Mouse (Mus musculus): ENCODE results near the gene Hormad2.

Hormad2 gene

DNA sequence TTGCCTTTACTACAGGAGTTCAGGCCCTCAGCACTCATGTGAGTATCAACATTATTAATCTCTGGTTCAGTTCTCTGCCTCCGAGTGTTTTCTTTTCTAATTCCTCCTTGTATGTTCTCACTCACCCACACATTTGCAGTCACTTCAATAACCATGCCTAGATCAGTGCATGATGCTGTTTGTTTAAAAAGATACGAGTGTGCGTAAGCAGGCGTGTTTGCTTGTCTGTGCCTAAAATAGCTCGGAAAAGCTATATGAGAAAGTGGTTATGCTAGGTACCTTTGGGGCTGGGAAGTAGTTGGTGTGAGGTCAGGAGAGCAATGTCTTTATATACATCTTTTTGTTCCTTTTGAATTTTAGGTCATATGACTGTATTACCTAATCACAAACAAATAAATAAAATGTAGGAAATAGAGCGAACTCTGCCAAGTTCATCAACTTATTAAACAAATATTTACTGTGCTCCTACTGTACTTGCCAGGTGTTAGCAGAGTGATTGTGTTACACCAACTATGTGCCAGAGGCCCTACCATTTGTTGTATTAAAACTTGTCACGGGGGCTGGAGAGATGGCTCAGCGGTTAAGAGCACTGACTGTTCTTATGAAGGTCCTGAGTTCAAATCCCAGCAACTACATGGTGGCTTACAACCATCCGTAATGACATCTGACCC is 100.7 kb downstream of the Hormad2 start:
- no peak for DNase-seq (ENCODE audit: low spot score)

DNA sequence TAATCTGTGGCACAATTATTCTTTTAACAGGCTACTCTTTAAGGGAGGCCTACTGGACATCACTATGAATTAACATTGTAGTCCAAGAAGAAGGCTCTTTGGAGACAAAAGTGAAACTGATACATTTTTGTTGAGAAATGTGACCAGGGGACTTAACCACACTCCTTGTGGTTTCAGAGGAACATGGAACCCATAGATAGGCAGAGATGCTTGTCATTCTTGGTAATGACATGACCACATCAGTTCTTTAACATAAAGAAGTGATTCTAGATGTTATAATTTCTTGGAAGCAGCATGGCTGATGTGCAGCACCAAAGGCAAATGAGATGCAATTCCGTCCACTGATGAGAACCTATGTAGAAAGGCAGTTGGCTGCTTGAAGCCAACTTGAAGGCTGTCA is 101.6 kb downstream of the Hormad2 start:
- no peak for DNase-seq (ENCODE audit: low spot score)

DNA sequence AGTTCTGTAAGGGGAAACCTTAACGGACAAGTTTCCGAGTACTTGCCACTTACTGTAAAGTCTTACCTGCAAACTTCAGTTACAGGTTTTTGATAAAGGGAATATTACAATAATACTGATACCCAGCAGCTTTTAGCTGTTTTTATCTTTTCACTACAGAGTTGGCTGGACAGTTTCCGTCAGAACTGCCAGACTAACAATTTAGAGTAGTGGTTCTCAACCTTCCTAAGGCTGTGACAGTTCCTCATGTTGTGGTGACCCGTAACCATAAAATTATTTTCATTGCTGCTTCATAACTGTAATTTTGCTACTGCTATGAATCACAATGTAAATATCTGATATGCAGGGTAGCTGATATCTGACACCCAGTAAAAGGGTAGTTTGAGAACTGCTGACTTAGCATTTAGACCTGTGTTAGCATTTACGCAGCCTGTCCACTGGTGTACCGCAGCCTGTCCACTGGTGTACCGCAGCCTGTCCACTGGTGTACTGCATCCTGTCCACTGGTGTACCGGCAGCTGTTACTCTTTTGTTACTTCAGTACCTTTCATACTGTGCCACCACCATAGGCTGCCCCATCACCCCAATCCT is 104.1 kb downstream of the Hormad2 start:
- DNase-seq (ENCODE audit: low spot score), result no peak

DNA sequence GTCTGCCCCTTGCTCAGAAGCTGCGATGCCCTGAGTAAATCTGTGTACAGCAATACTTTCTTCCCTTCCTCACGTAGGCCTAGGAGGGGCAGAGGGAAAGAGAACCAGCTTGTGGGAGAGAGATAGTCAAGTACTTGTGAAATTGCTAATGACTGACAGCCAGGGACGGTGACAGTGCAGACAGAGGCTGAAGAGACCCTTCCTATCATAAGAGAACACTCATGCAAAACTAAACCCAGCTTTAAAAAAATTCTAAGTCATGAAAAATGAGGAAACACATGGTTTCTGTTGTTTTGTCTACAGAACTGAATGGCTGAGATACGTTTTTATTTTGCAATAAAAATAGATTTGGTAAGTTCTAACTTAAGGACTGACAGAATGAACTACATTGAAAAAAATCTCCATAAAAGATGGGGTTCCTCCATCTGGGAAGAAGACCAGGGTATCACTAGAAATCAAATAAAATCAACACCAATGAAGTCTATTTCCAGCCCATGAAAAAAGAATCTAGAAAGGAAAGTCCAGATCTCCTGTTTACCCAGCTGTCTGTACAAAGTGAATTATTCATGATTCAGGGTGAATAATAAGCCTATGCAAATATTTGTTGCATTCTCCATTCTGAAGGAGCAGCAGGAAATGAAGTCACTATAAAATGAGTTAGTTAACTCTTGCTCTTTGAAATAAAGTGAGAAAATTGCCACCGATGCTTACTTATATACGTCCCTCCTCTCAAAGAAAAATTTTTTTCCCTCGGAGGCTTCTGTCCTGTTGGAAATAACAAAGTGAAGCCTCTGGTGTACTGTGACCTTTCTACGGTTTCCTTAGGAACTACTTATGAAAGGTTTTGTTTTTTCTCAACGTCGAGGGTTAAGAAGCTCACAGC is 104.9 kb downstream of the Hormad2 start:
- DNase-seq (ENCODE audit: low spot score), result no peak

DNA sequence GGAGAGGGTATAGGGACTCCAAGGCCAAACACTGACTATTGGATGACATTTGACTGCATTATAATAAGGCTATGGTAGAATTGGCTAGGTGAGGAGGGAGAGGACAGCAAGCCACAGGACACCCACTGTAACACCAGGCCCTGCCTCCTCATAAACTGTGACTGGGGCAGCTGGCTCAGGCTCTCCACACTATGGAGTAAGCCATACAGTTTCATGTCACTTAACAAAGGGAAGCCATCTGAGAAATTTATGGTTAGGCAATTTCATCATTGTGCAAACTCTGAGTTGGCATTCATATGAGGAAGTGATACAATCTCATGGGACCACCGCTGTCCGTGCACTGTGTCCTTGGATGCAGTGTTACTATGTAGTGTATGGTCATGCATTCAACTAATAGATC is 107.9 kb downstream of the Hormad2 start:
- no peak for DNase-seq (ENCODE audit: low spot score)

DNA sequence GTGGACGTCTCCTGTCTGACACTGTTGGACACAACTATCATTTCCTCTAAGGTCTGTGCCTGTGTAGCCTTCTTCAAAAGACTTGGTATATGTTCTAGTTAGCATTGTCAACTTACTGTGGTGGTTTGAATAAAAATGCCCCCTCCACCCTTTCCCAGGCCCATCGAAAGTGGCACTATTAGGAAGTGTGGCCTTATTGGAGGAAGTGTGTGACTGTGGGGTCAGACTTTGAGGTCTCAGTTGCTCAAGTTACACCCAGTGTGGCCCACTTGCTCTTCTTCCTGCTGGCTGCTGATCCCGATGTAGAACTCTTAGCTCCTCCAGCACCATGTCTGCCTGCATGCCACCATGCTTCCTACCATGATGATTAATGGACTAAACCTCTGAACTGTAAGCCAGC is 112.7 kb downstream of the Hormad2 start:
- DNase-seq (ENCODE audit: low spot score), result no peak

DNA sequence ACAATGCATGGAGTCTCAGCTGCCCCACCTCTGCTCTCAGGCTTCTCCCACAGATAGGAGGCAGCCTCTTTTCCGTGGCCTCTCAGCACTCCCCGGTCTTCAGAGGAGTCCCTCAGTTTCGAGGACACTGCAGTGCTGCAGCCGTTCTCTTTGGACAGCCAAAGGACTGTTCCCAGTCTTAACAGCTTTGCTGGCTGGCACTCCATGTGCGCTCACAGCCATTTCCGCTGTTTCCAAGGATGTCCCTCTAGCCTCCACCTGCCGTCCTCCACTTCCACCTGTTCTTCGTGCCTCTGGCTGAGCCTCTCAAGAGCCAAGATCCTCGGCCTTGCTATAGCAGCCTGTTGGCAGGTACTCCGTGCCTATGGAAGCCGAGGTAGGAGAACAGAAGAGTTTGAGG is 117.4 kb downstream of the Hormad2 start:
- no peak for DNase-seq (ENCODE audit: low spot score)

DNA sequence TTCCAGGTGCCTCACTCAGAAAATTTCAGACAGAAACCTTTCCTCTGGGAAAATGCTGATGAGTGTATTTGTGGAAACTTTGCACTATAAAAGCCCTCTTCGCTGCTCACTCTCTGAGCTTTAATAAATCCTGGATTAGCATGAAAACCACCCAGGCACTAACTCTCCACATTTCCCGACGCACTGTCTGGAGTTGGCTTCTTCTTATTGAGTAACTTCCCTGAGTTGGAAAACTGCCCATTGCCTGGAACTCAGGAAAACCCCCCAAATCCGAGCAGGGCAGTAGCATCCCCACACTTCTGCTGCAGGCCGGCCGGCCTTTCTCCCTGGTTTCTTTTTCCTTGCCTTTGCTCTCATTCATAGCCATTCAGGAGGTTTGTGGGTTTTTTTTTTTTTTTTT is 118.0 kb downstream of the Hormad2 start:
- DNase-seq (ENCODE audit: low spot score), result no peak

DNA sequence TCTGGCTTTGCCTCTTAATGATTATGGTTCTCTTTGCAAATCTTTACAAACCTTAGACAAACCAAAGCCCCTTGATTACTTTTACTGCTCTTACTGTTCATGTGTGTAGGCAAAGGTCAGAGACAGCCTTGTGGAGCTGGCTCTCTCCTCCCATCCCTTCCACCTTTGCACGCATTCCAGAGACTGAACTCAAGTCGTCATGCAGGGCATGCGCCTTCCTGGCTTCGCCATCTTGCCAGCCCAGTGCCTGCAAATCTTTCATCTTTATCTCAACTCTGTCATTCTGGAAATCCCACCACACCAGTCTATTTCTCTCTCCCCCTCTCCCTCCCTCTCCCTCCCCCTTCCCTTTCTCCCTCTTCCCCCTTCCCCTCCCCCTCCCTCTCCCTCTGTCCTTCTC is 120.0 kb downstream of the Hormad2 start:
- no peak for DNase-seq (ENCODE audit: low spot score)

DNA sequence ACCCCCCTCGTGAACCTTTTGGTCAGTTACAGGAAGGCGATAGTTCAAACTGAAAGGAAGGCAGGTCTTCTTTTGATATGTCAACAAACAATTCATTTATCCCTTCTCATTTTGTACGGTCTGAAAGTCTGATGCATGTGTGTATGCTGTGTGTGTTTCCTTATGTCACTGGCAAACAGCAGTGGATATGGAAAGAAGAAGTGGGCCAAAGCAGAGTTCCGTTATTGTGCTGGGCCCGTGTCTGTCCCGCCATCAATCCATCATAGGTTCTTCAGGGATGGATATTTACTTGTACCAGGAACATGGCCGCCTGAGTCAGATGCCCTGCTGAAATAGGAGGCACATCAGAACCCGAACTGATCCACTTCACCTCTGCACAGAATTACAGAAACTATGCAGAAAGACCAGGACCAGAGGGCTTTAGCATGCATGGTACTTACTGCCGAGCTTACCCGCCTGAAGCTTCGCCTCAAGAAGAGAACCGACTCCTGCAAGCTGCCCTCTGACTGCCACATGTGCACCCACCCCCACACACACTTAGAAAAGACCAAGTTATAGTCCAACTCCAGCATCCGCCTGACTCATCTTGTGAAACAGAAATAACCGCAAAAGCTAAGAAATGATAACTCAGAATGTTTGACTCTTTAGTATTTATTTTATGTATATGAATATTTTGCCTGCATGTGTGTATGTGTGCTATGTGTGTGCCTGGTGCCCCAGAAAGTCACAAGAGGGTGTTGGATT is 121.5 kb downstream of the Hormad2 start:
- DNase-seq (ENCODE audit: low spot score), result no peak

DNA sequence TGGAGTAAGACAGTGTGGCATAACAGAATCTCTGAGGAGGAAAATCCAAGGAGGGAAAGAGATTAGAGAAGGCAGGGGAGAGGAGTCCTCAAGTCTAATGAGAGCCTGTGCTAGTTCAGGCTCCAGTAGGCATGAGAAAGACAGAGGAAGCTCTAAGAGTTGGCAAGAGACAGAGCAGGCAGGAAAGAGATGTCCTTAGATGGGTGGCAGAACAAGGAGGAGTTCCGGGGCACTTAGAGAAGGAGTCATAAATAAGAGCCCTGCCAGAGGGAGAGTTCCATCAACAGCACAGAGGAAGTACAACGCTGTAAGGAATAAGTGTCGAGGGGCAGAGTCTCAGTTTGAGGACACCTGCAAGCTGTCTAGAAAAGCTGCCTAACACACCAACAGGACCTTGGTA is 122.9 kb downstream of the Hormad2 start:
- no peak for DNase-seq (ENCODE audit: low spot score)

DNA sequence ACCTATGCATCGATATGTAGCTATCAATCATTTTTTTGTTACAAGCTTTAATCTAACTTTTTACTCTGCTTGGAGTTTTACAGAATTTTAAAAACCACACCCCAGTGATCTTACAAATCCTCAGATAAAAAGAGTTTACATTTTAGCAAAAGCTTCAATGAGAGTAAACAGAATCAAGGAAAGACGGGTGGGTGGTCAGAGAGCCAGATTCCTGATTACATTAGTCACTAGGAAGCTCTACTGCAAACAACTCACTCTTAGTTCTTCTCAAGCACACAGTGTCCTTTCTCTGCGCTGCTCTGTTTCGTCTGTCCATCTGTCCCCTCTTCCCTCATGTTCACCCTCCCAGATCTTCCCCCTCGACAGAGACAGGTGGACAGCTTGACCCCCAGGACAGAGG is 123.6 kb downstream of the Hormad2 start:
- no peak for DNase-seq (ENCODE audit: low spot score)

DNA sequence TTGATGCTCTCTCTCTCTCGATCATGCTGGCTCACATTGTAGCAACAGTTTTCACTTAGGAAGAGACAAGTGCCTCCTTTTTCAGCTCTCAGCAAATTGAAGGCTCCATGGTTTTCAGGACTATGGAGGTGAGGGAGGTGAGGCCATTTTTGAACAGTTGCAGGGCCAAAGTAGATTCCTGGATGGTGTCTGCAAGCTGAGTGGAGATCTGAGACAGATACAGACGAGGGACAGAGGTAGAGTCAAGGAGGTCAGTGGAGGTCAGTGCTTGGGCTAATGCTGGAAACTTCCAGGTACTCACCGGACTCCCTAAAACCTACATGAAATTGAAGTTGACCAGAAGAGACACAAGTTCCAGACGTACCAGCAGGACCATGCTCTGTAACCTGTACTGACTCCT is 128.7 kb downstream of the Hormad2 start:
- DNase-seq (ENCODE audit: low spot score), result no peak

DNA sequence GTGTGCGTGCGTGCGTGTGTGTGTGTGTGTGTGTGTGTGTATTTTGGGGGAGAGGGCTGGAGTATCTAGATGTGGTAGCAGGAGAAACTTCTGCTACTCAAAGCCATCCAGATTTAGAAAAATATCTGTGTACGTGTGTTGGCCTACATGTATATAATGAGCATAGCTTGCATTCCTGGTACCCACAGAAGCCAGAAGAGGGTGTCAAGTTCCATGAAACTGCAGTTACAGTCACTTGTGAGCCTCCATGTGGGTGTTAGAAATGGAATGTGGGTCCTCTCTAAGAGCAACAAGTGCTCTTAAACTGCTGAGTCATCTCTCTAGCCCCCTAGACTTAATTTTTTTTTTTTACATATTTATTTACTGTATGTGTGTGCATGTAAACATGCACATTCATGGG is 130.6 kb downstream of the Hormad2 start:
- DNase-seq (ENCODE audit: low spot score), result no peak

DNA sequence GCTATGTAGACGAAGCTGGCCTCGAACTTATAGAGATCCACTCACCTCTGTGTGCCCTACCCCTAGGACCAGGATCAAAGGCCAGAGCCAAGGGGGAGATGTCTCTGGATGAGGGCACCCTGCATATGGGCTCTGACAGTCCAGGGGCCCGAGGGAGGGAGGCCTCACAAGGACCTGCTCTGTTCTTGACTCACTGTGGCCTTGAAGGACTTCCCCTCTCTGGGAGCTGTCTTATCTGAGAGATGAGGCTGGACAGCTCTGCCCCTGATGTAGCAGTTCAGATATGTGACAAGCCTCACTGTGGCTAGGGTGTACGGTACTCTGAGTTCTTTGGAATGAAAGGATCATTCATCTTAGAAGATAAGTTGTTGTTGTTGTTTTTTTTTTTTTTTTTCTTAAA is 131.3 kb downstream of the Hormad2 start:
- DNase-seq (ENCODE audit: low spot score), result no peak

DNA sequence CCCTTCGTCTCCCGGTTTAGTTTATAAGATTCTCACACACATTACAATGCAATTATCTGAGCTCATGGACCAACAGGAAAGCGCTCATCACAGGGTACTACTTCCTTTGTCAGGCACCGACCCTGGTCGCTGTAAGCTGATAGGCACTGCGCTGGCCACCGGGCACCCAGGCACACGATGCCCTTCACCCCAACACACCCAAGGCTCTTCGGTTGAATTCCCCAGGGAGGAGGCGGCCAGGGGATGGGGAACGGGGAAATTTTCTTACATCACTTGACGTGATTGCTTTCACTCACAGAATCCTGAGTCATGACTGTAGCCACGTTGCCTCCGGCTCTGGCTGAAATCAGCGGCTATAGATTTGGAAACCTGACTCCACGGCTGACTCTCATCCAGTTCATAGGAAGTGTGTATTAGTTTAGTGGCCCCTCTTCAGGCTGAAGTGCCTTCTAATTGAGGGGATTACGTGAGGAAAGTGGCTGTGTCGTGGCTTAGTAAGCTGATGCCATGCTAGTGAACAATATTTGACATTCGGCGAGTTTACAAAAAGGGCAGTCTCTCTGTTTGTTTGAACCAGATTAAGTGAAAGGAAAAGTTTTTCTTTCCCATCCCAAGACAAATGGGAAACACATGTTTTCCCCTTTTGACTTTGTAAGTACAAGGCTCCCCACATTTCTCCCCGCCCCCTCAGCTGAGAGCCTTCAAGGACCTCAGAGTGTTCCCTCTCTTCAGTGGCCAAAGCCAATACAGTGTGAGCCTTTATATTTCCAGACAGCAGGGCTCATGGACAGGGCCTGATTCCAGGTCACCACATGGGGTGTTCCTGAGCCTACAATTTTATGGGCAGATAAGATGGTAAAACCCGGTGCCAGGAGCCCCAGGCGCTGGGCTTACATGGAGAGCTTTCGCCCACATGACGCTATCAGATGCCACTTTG is 132.1 kb downstream of the Hormad2 start:
- no peak for DNase-seq (ENCODE audit: low spot score)

DNA sequence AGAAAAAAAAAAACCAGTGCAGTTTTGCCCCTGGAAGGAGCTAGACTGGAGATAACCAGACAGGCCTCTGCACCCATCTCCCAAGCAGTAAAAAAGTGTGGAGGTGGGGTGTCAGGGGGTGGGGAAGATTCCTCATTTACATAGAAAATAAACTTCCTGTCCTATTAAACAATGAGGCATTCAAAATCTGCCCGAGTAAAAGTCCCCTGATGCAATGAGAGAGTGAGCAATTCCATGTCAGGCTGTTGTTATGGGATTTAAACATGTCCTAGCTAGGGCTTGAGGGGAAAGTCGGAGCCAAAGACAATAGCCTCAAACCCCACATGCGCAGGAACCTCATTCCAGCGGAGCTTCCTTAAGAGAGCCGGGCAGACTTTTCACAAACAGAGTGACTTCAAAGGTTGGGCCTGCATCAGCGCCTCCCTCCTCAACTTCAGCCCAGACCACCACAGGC is 132.8 kb downstream of the Hormad2 start:
- DNase-seq (ENCODE audit: low spot score), result no peak

DNA sequence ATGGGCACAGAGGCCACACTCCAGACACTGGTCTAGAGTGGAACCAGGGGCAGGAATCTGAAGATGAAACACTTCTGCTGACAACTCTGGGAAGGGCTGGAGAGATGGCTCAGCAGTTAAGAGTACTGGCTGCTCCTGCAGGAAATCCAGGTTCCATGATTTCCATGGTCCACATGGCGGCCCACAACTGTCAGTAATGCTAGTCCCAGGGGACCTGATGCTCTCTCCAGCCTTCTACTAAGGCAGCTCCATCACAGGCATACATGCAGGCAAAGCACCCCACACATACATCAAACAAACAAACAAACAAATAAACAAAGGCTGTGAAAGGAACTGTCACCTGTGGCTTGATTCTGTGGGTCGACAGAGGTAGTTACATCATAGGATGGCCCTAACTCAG is 134.8 kb downstream of the Hormad2 start:
- no peak for DNase-seq (ENCODE audit: low spot score)

DNA sequence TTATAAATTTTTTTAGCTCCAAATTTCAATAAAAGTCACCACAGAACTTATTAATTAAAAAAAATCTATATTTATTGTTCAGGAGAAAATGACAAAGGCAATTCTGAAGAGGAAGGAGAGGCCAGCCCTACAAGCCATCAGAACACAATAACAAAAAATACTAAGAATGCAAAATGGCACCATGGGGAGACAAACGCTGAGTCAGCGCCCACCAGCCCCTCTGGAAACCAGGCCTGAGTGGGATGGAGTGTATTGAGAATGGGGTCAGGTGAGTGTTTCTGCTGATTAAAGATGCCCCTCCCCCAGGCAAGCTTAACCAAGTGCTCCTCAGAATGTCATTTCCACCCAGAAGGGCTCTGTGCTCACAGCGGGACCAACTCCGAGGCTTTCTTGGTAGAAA is 135.8 kb downstream of the Hormad2 start:
- DNase-seq (ENCODE audit: low spot score), result no peak

DNA sequence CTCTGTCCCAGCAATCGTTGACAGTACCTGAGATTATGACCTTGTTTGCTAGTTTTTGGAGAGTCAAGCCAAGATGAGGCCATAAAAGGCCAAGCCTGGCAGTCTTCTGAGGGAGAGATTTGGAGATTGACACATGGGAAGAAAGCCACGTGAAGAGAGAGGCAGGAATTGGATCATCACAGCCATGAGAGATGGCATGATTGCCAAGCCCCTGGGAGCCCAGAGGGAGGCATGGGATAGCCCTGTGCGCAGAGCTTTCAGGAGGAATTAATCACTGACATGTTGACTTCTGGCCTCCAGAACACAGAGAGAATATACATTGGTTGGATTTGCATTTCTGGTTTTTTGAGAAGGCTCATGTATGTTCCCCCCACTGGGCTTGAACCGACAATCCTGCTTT is 136.7 kb downstream of the Hormad2 start:
- no peak for DNase-seq (ENCODE audit: low spot score)

DNA sequence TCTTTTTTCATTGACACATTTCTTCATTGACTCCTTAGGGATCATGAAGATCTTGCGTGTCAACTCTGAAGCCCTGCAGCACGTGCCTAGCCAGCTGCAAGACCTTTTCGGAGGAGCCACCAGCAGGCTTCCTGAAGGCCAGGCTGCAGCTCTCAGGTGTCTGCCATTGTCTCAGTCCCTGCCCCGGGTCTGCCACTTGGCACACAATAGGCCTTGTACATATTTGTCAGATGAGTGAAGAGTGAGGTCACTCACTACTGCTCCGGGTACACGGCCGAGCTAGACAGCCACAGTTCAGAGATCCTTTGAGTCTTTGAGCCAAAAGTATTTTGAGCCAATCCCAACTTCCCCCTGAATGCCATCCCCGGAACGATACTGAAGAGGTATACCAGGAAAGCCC is 137.9 kb downstream of the Hormad2 start:
- DNase-seq (ENCODE audit: low spot score), result no peak
